Mouse (Mus musculus) MEL (cell line): ENCODE measurements at regions not wholly inside any gene's neighbourhood (a gene's known extent, or its start where the extent isn't known, plus 50 kb on each side); places are given as distances from the start of the nearest gene placed in this dataset.

ENCODE experiments used
- DNase-seq: peaks from one replicate; pipeline ENCODE4 v3.0.0; 2011; ENCODE audit warnings: low read depth, low spot score
- H3K27ac ChIP-seq: 2 replicates; pipeline ENCODE4 v1.5.1; 2012; ENCODE audit warnings: low read depth, mild to moderate bottlenecking, control low read depth, low read length, moderate library complexity; ENCODE audit not compliant: control insufficient read depth
- H3K27me3 ChIP-seq, 2 experiments: fragments of 150-350 bp in 1 of 2; sonication (generic) in 1 of 2; 2 replicates each; pipeline ENCODE4 v1.6.1; 2012; ENCODE audit warnings: low read length in 2 of 2, mild to moderate bottlenecking in 2 of 2, improper control_type of control experiment in 1 of 2, moderate library complexity in 1 of 2; ENCODE audit not compliant: insufficient read depth in 2 of 2, control insufficient read depth in 1 of 2
- H3K36me3 ChIP-seq, 2 experiments: 2 replicates each; pipeline ENCODE4 v1.6.1; 2012 to 2014; ENCODE audit warnings: low read length in 2 of 2, improper control_type of control experiment in 1 of 2, inconsistent platforms in 1 of 2, mild to moderate bottlenecking in 1 of 2; ENCODE audit not compliant: insufficient read depth in 2 of 2, control insufficient read depth in 1 of 2
- H3K4me1 ChIP-seq, 2 experiments: fragments of 150-350 bp in 1 of 2; sonication (generic) in 1 of 2; 2 replicates each; pipeline ENCODE4 v1.6.1; 2012; ENCODE audit warnings: low read length in 2 of 2, improper control_type of control experiment in 1 of 2, mild to moderate bottlenecking in 1 of 2; ENCODE audit not compliant: insufficient read depth in 2 of 2, control insufficient read depth in 1 of 2
- H3K4me3 ChIP-seq, 2 experiments: fragments of 150-350 bp in 1 of 2; sonication (generic) in 1 of 2; 2 replicates each; pipeline ENCODE4 v1.5.1; 2012; ENCODE audit warnings: low read depth in 2 of 2, low read length in 2 of 2, mild to moderate bottlenecking in 2 of 2, moderate library complexity in 2 of 2, control low read depth in 1 of 2, improper control_type of control experiment in 1 of 2; ENCODE audit not compliant: control insufficient read depth in 1 of 2, insufficient read depth in 1 of 2
- H3K79me2 ChIP-seq: 2 replicates; pipeline ENCODE4 v1.6.1; 2012; ENCODE audit warnings: mild to moderate bottlenecking, low read length, moderate library complexity; ENCODE audit not compliant: control insufficient read depth, poor library complexity, insufficient read depth
- H3K9ac ChIP-seq: 2 replicates; pipeline ENCODE4 v1.6.1; 2012; ENCODE audit warnings: low read depth, mild to moderate bottlenecking, control low read depth, low read length, moderate library complexity; ENCODE audit not compliant: control insufficient read depth, poor library complexity, severe bottlenecking
- H3K9me3 ChIP-seq: fragments of 150-350 bp; sonication (generic); replicated peaks from 2 replicates; pipeline ENCODE4 v1.6.1; 2012; ENCODE audit warnings: mild to moderate bottlenecking, low read length, improper control_type of control experiment, moderate library complexity; ENCODE audit not compliant: insufficient read depth
- CHD2 ChIP-seq: IDR thresholded peaks from 2 replicates; pipeline ENCODE4 v1.6.1; 2011; ENCODE audit warnings: low read length, improper control_type of control experiment
- E2F4 ChIP-seq: IDR thresholded peaks from 2 replicates; pipeline ENCODE4 v1.6.1; 2011; ENCODE audit warnings: low read depth, low read length, improper control_type of control experiment, borderline replicate concordance
- EP300 ChIP-seq, 2 experiments: IDR thresholded peaks; 2 replicates each; pipeline ENCODE4 v1.6.1; 2011; ENCODE audit warnings: improper control_type of control experiment in 2 of 2, low read length in 2 of 2, low read depth in 1 of 2, mild to moderate bottlenecking in 1 of 2
- ETS1 ChIP-seq: IDR thresholded peaks from 2 replicates; pipeline ENCODE4 v1.6.1; 2012; ENCODE audit warnings: low read depth, mild to moderate bottlenecking, inconsistent platforms, low read length, improper control_type of control experiment, moderate library complexity
- GABPA ChIP-seq: IDR thresholded peaks from 2 replicates; pipeline ENCODE4 v1.6.1; 2012; ENCODE audit warnings: low read depth, mild to moderate bottlenecking, inconsistent platforms, low read length, improper control_type of control experiment, moderate library complexity
- GATA1 ChIP-seq: IDR thresholded peaks from 2 replicates; pipeline ENCODE4 v1.6.1; 2011; ENCODE audit warnings: low read depth, low read length, improper control_type of control experiment
- JUND ChIP-seq: IDR thresholded peaks from 2 replicates; pipeline ENCODE4 v1.6.1; 2011; ENCODE audit warnings: low read depth, mild to moderate bottlenecking, improper control_type of control experiment, low read length
- KAT2A ChIP-seq: conservative IDR thresholded peaks from 2 replicates; pipeline ENCODE4 v1.6.1; 2012; ENCODE audit warnings: low read depth, low read length, improper control_type of control experiment, inconsistent platforms
- MAFK ChIP-seq: IDR thresholded peaks from 2 replicates; pipeline ENCODE4 v1.6.1; 2011; ENCODE audit warnings: low read depth, mild to moderate bottlenecking, low read length, improper control_type of control experiment, borderline replicate concordance
- MAX ChIP-seq: IDR thresholded peaks from 2 replicates; pipeline ENCODE4 v1.6.1; 2011; ENCODE audit warnings: low read length, improper control_type of control experiment
- MXI1 ChIP-seq: IDR thresholded peaks from 2 replicates; pipeline ENCODE4 v1.6.1; 2011; ENCODE audit warnings: mild to moderate bottlenecking, low read depth, low read length, improper control_type of control experiment
- MYB ChIP-seq: IDR thresholded peaks from 2 replicates; pipeline ENCODE4 v1.6.1; 2011; ENCODE audit warnings: mild to moderate bottlenecking, low read depth, low read length, improper control_type of control experiment
- POLR2A ChIP-seq, 2 experiments: IDR thresholded peaks; 2 replicates each; pipeline ENCODE4 v1.6.1; 2011 to 2012; ENCODE audit warnings: low read length in 2 of 2, mild to moderate bottlenecking in 2 of 2, control low read depth in 1 of 2, improper control_type of control experiment in 1 of 2, low read depth in 1 of 2, moderate library complexity in 1 of 2; ENCODE audit not compliant: control insufficient read depth in 1 of 2, insufficient read depth in 1 of 2, poor library complexity in 1 of 2
- POLR2AphosphoS2 ChIP-seq: IDR thresholded peaks from 2 replicates; pipeline ENCODE4 v1.6.1; 2011; ENCODE audit warnings: low read length, improper control_type of control experiment
- POLR2AphosphoS5 ChIP-seq: IDR thresholded peaks from 2 replicates; pipeline ENCODE4 v1.6.1; 2012; ENCODE audit warnings: low read depth, borderline replicate concordance, mild to moderate bottlenecking, inconsistent platforms, low read length, moderate library complexity, mixed read lengths
- RAD21 ChIP-seq: IDR thresholded peaks from 2 replicates; pipeline ENCODE4 v1.6.1; 2011; ENCODE audit warnings: mild to moderate bottlenecking, low read depth, low read length, improper control_type of control experiment
- RCOR1 ChIP-seq: IDR thresholded peaks from 2 replicates; pipeline ENCODE4 v1.6.1; 2012; ENCODE audit warnings: low read depth, mild to moderate bottlenecking, inconsistent platforms, low read length, improper control_type of control experiment
- SIN3A ChIP-seq: IDR thresholded peaks from 2 replicates; pipeline ENCODE4 v1.6.1; 2012; ENCODE audit warnings: low read length, improper control_type of control experiment, inconsistent platforms
- TAL1 ChIP-seq: IDR thresholded peaks from 2 replicates; pipeline ENCODE4 v1.6.1; 2012; ENCODE audit warnings: mild to moderate bottlenecking, inconsistent platforms, low read length, moderate library complexity, mixed read lengths
- TBP ChIP-seq: IDR thresholded peaks from 2 replicates; pipeline ENCODE4 v1.8.0; 2011; ENCODE audit warnings: low read depth, low read length, improper control_type of control experiment
- TCF12 ChIP-seq: IDR thresholded peaks from 2 replicates; pipeline ENCODE4 v1.6.1; 2014; ENCODE audit warnings: low read depth, mild to moderate bottlenecking, inconsistent platforms, low read length, improper control_type of control experiment, moderate library complexity
- UBTF ChIP-seq: IDR thresholded peaks from 2 replicates; pipeline ENCODE4 v1.6.1; 2012; ENCODE audit warnings: low read depth, mild to moderate bottlenecking, inconsistent platforms, low read length, improper control_type of control experiment, moderate library complexity, borderline replicate concordance; ENCODE audit not compliant: insufficient read depth
- USF1 ChIP-seq: IDR thresholded peaks from 2 replicates; pipeline ENCODE4 v1.6.1; 2014; ENCODE audit warnings: low read depth, mild to moderate bottlenecking, inconsistent platforms, low read length, improper control_type of control experiment, moderate library complexity
- USF2 ChIP-seq, 2 experiments: IDR thresholded peaks; 2 replicates each; pipeline ENCODE4 v1.6.1; 2011 to 2012; ENCODE audit warnings: improper control_type of control experiment in 2 of 2, low read length in 2 of 2, borderline replicate concordance in 1 of 2, inconsistent platforms in 1 of 2, low read depth in 1 of 2, mild to moderate bottlenecking in 1 of 2; ENCODE audit not compliant: insufficient read depth in 1 of 2
- ZKSCAN1 ChIP-seq: IDR thresholded peaks from 2 replicates; pipeline ENCODE4 v1.6.1; 2012; ENCODE audit warnings: low read depth, mild to moderate bottlenecking, inconsistent platforms, low read length, improper control_type of control experiment, moderate library complexity
- ZNF384 ChIP-seq: IDR thresholded peaks from 2 replicates; pipeline ENCODE4 v1.6.1; 2012; ENCODE audit warnings: low read depth, mild to moderate bottlenecking, inconsistent platforms, low read length, improper control_type of control experiment

GRCm38 (mm10) chr13:63657115-63657514, 83.7 kb upstream of the Ptch1 start:
- no peaks in the 10 kb centered on the region for H3K4me1 ChIP-seq
- no peak for TF ChIP-seq MAX
- TF ChIP-seq JUND = no peak
- TF ChIP-seq POLR2AphosphoS5 = no peak
- no peak for TF ChIP-seq ZNF384
- TF ChIP-seq RCOR1 = no peak
- TF ChIP-seq, all 39 proteins: peak for 0
- Histone ChIP-seq H3K36me3 (no peaks in the 10 kb centered on the region), H3K9ac (no peak overlapping the region), H3K4me3 (no peak overlapping the region), H3K79me2 (no peaks in the 10 kb centered on the region), H3K9me3 (no peaks in the 10 kb centered on the region), H3K27me3 (no peaks in the 10 kb centered on the region; a peak in 3 of 4 replicates), H3K27ac (no peak overlapping the region)
- no peak for DNase-seq

GRCm38 (mm10) chr13:63659412-63659811, 86.0 kb upstream of the Ptch1 start:
- H3K4me1 ChIP-seq = no peaks in the 10 kb centered on the region
- no peaks in the 10 kb centered on the region for H3K79me2 ChIP-seq
- no peak for TF ChIP-seq ZNF384
- TF ChIP-seq KAT2A = no peak
- no peak for TF ChIP-seq CHD2
- no peak for TF ChIP-seq RAD21
- no peak for TF ChIP-seq MAFK
- no peak for TF ChIP-seq GABPA
- no peak for TF ChIP-seq USF2 (IDR thresholded peaks at IDR 0.05; ENCODE audit: borderline replicate concordance in 1 of 2, insufficient read depth in 1 of 2, low read depth in 1 of 2, low read length in 2 of 2)
- no peak for TF ChIP-seq ETS1
- no peak for TF ChIP-seq ZKSCAN1
- TF ChIP-seq E2F4 = no peak
- peaks cover 2 to 4% of the 10 kb centered on the region in 2 experiments; a peak in 3 of 4 replicates for H3K27me3 ChIP-seq
- no peak overlapping the region for H3K4me3 ChIP-seq
- no peak for DNase-seq
- no peak overlapping the region for H3K27ac ChIP-seq
- H3K9me3 ChIP-seq = no peaks in the 10 kb centered on the region
- H3K9ac ChIP-seq = no peak overlapping the region
- H3K36me3 ChIP-seq = no peaks in the 10 kb centered on the region

GRCm38 (mm10) chr13:63660431-63660830, 87.0 kb upstream of the Ptch1 start:
- Histone ChIP-seq H3K27ac (no peak overlapping the region), H3K79me2 (no peaks in the 10 kb centered on the region), H3K36me3 (no peaks in the 10 kb centered on the region), H3K4me3 (no peak overlapping the region), H3K9me3 (no peaks in the 10 kb centered on the region), H3K4me1 (no peaks in the 10 kb centered on the region), H3K27me3 (peaks cover 3 to 4% of the 10 kb centered on the region in 2 experiments; a peak in 3 of 4 replicates), H3K9ac (no peak overlapping the region)
- TF ChIP-seq MXI1 (no peak), GATA1 (no peak), MYB (no peak), ZKSCAN1 (no peak), SIN3A (no peak), POLR2A (IDR thresholded peaks at IDR 0.05; ENCODE audit: control insufficient read depth in 1 of 2, insufficient read depth in 1 of 2, low read depth in 1 of 2, low read length in 2 of 2, poor library complexity in 1 of 2) (no peak), POLR2AphosphoS2 (no peak), TAL1 (no peak), USF1 (no peak), EP300 (IDR thresholded peaks at IDR 0.05; ENCODE audit: low read depth in 1 of 2, low read length in 2 of 2) (no peak), ZNF384 (no peak), UBTF (no peak), POLR2AphosphoS5 (no peak), TCF12 (no peak), USF2 (IDR thresholded peaks at IDR 0.05; ENCODE audit: borderline replicate concordance in 1 of 2, insufficient read depth in 1 of 2, low read depth in 1 of 2, low read length in 2 of 2) (no peak), MAX (no peak), TBP (no peak), RCOR1 (no peak), JUND (no peak), KAT2A (no peak)
- DNase-seq = no peak
